Mouse (Mus musculus): ENCODE results near the gene Zbtb21. TPM values are rescaled to one million over a fixed set of nuclear protein-coding genes. Genes with fewer than 3 reads are reported as not detected.

The Zbtb21 gene
- total and polyA plus RNA-seq, 2 experiments from 2014 or later: 8.7 to 28.7 TPM

- Histone ChIP-seq H3K4me3 (ENCODE audit: low read length) (no peak overlapping the region), H3K27me3 (ENCODE audit: insufficient read depth, low read length) (no peaks in the 10 kb centered on the region), H3K36me3 (ENCODE audit: insufficient read depth, low read length) (no peaks in the 10 kb centered on the region), H3K4me2 (ENCODE audit: low read depth, low read length) (no peak overlapping the region), H3K9me3 (ENCODE audit: low read length) (no peaks in the 10 kb centered on the region), H3K27ac (no peak overlapping the region), H3K9ac (replicated peaks; ENCODE audit: low read length) (no peak overlapping the region), H3K4me1 (ENCODE audit: insufficient read depth, low read length) (peaks cover 4% of the 10 kb centered on the region; the same call in 1 of the 2 replicates)
- DNase-seq (ENCODE audit: low spot score) (no peak), ATAC-seq (no peak)
- WGBS: 82% methylated on average over 3 of the region's 3 CpGs
- TF ChIP-seq CTCF (IDR thresholded peaks at IDR 0.05; ENCODE audit: low read depth): no peak
Observed at GRCm38 (mm10) chr16:97927331-97927938, 35.0 kb downstream of the Zbtb21 start.

- Histone ChIP-seq H3K4me3 (ENCODE audit: low read length) (no peak overlapping the region), H3K27ac (no peak overlapping the region), H3K4me1 (ENCODE audit: insufficient read depth, low read length) (peaks cover 4% of the 10 kb centered on the region; the same call in 1 of the 2 replicates), H3K9me3 (ENCODE audit: low read length) (no peaks in the 10 kb centered on the region), H3K9ac (replicated peaks; ENCODE audit: low read length) (no peak overlapping the region), H3K36me3 (ENCODE audit: insufficient read depth, low read length) (no peaks in the 10 kb centered on the region), H3K4me2 (ENCODE audit: low read depth, low read length) (no peak overlapping the region), H3K27me3 (ENCODE audit: insufficient read depth, low read length) (no peaks in the 10 kb centered on the region)
- ATAC-seq (no peak), DNase-seq (ENCODE audit: low spot score) (no peak)
- WGBS: 88% methylated on average over 9 of the region's 9 CpGs
- no peak for TF ChIP-seq CTCF (IDR thresholded peaks at IDR 0.05; ENCODE audit: low read depth)
Observed at GRCm38 (mm10) chr16:97926381-97926780, 36.0 kb downstream of the Zbtb21 start.

- no peak overlapping the region for H3K27ac ChIP-seq
- ATAC-seq (no peak), DNase-seq (ENCODE audit: low spot score) (no peak)
- H3K4me3 ChIP-seq (ENCODE audit: low read length): no peak overlapping the region
- TF ChIP-seq CTCF (IDR thresholded peaks at IDR 0.05; ENCODE audit: low read depth): no peak
- H3K27me3 ChIP-seq (ENCODE audit: insufficient read depth, low read length): no peaks in the 10 kb centered on the region
- 80% methylated on average over 2 of the region's 2 CpGs for WGBS
- H3K9ac ChIP-seq (replicated peaks; ENCODE audit: low read length): no peak overlapping the region
- peaks cover 4% of the 10 kb centered on the region for H3K4me1 ChIP-seq (ENCODE audit: insufficient read depth, low read length)
- no peaks in the 10 kb centered on the region for H3K9me3 ChIP-seq (ENCODE audit: low read length)
- H3K36me3 ChIP-seq (ENCODE audit: insufficient read depth, low read length): no peaks in the 10 kb centered on the region
- no peak overlapping the region for H3K4me2 ChIP-seq (ENCODE audit: low read depth, low read length)
Observed at GRCm38 (mm10) chr16:97925760-97926159, 36.7 kb downstream of the Zbtb21 start.

- Histone ChIP-seq H3K9me3 (ENCODE audit: low read length) (no peaks in the 10 kb centered on the region), H3K27me3 (ENCODE audit: insufficient read depth, low read length) (no peaks in the 10 kb centered on the region), H3K4me2 (ENCODE audit: low read depth, low read length) (no peak overlapping the region), H3K4me1 (ENCODE audit: insufficient read depth, low read length) (peaks cover 9% of the 10 kb centered on the region), H3K9ac (replicated peaks; ENCODE audit: low read length) (no peak overlapping the region), H3K4me3 (ENCODE audit: low read length) (no peak overlapping the region), H3K27ac (no peak overlapping the region), H3K36me3 (ENCODE audit: insufficient read depth, low read length) (no peaks in the 10 kb centered on the region)
- DNase-seq (ENCODE audit: low spot score): no peak
- 76% methylated on average over 1 of the region's 1 CpGs for WGBS
- no peak for TF ChIP-seq CTCF (IDR thresholded peaks at IDR 0.05; ENCODE audit: low read depth)
- no peak for ATAC-seq
Observed at GRCm38 (mm10) chr16:97923700-97924099, 38.7 kb downstream of the Zbtb21 start.

GRCm38 (mm10) chr16:97922779-97923126 lies 39.7 kb downstream of the Zbtb21 start:
- DNase-seq (ENCODE audit: low spot score): peak; percentile 43
- Histone ChIP-seq H3K9me3 (ENCODE audit: low read length) (no peaks in the 10 kb centered on the region), H3K27ac (peak overlapping the region; percentile 85), H3K36me3 (ENCODE audit: insufficient read depth, low read length) (no peaks in the 10 kb centered on the region), H3K27me3 (ENCODE audit: insufficient read depth, low read length) (no peaks in the 10 kb centered on the region), H3K4me1 (ENCODE audit: insufficient read depth, low read length) (peaks cover 9% of the 10 kb centered on the region), H3K9ac (replicated peaks; ENCODE audit: low read length) (peak overlapping the region; percentile 85), H3K4me2 (ENCODE audit: low read depth, low read length) (peak overlapping the region; percentile 83), H3K4me3 (ENCODE audit: low read length) (peak overlapping the region; percentile 64)
- ATAC-seq: no peak; the same call in 1 of the 2 replicates
- WGBS: under 1% methylated on average over 9 of the region's 9 CpGs
- no peak for TF ChIP-seq CTCF (IDR thresholded peaks at IDR 0.05; ENCODE audit: low read depth)

GRCm38 (mm10) chr16:97921961-97922778 lies 40.3 kb downstream of the Zbtb21 start:
- H3K9me3 ChIP-seq (ENCODE audit: low read length): no peaks in the 10 kb centered on the region
- H3K27ac ChIP-seq: peak overlapping the region; percentile 85
- peaks cover 9% of the 10 kb centered on the region for H3K4me1 ChIP-seq (ENCODE audit: insufficient read depth, low read length)
- DNase-seq (ENCODE audit: low spot score) (peak; percentile 89), ATAC-seq (peak; percentile 92)
- no peak for TF ChIP-seq CTCF (IDR thresholded peaks at IDR 0.05; ENCODE audit: low read depth)
- H3K27me3 ChIP-seq (ENCODE audit: insufficient read depth, low read length): no peaks in the 10 kb centered on the region
- H3K9ac ChIP-seq (replicated peaks; ENCODE audit: low read length): peak overlapping the region; percentile 85
- H3K4me3 ChIP-seq (ENCODE audit: low read length): peak overlapping the region; percentile 64
- peak overlapping the region; percentile 83 for H3K4me2 ChIP-seq (ENCODE audit: low read depth, low read length)
- under 1% methylated on average over 73 of the region's 75 CpGs for WGBS
- no peaks in the 10 kb centered on the region for H3K36me3 ChIP-seq (ENCODE audit: insufficient read depth, low read length)

- H3K36me3 ChIP-seq (ENCODE audit: insufficient read depth, low read length): no peaks in the 10 kb centered on the region
- no peaks in the 10 kb centered on the region for H3K27me3 ChIP-seq (ENCODE audit: insufficient read depth, low read length)
Observed at GRCm38 (mm10) chr16:97920621-97921020, 41.8 kb downstream of the Zbtb21 start.

More at GRCm38 (mm10) chr16:97920621-97921020, 41.8 kb downstream of the Zbtb21 start:
- Histone ChIP-seq H3K4me2 (ENCODE audit: low read depth, low read length) (peak overlapping the region; percentile 83; the same call in 1 of the 2 replicates), H3K27ac (no peak overlapping the region), H3K9me3 (ENCODE audit: low read length) (no peaks in the 10 kb centered on the region), H3K9ac (replicated peaks; ENCODE audit: low read length) (no peak overlapping the region), H3K4me3 (ENCODE audit: low read length) (no peak overlapping the region), H3K4me1 (ENCODE audit: insufficient read depth, low read length) (peaks cover 9% of the 10 kb centered on the region)
- DNase-seq (ENCODE audit: low spot score) (no peak), ATAC-seq (no peak)
- 91% methylated on average over 1 of the region's 1 CpGs for WGBS
- no peak for TF ChIP-seq CTCF (IDR thresholded peaks at IDR 0.05; ENCODE audit: low read depth)
